Mouse (Mus musculus) spleen, embryonic (tissue): ENCODE results near the gene Eif5a2.

Experiments
- CTCF ChIA-PET: fragments of 350-600 bp; sonication (Branson Sonifier 250); formaldehyde crosslinking; loops from one replicate; lab custom pipeline; 2022; lab: Charles Lee

Eif5a2 gene

DNA sequence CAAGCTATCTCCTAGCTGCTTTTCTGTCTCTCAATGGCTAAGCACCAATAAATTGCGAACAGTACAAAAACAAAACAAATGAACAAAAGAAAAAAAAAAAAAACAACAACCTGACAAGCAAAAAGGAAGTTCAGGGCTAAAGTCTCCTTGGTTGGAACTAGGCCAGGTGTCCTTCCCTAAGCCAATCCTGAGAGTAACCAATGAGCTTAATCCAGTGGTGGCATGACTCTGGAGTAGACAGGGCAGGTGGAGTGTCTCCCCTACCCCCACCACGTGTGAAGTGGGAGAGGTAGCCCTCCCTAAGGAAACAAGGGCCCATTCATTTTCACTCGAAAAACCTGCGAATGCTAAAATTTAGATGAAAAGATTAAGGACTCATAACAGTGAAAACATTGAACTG is 30.4 kb downstream of the Eif5a2 start:
- CTCF ChIA-PET, result interaction anchor here (0.7 kb wide), 1 partner anchor 27 kb away, joined by 4 read pairs; no protein-coding TSS in a partner anchor

GRCm38 (mm10) chr3:28814361-28814760 is 33.3 kb downstream of the Eif5a2 start:
- CTCF ChIA-PET, result interaction anchor here (1.2 kb wide), 1 partner anchor 8 kb away, joined by 3 read pairs; no protein-coding TSS in a partner anchor

GRCm38 (mm10) chr3:28816010-28816540 is 35.0 kb downstream of the Eif5a2 start:
- CTCF ChIA-PET, result no interaction called here

GRCm38 (mm10) chr3:28826272-28826671 is 45.2 kb downstream of the Eif5a2 start:
- CTCF ChIA-PET, result no interaction called here

DNA sequence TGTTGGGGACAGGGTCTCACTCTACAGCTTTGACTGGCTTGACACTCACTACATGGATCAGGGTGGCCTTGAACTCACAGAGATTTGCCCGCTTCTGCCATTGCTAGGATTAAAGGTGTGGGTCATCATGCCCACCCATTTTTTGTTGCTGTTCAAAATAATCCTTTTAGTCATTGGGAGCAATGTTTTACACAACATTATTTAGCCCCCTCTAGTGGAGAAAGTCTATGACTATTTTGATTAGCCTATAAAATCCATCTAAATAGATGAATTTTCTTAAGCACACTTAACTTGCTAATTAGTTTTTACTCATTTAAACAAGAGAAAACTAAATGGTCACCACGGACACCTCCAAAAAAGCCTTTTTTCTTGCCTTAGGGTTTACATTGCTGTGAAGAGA is 46.5 kb downstream of the Eif5a2 start:
- CTCF ChIA-PET, result no interaction called here

DNA sequence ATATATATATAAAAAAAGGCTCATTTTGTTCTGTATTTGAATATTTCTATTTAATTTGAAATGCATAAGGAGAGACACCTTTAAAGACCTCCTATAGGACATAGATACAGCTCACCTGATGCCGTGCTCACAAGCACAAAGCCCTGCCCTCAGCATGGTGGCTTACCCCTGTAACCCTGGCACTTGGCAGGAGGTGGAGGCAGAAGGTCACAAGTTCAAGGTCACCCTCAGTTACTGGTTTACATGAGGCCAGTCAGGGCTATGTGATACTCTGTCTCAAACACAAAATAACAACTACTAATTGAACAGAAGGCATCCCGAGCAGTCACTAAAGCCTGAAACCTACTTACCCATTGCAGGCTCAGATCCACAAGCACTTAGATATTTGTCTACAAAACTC is 48.4 kb downstream of the Eif5a2 start:
- CTCF ChIA-PET, result no interaction called here

GRCm38 (mm10) chr3:28836796-28837371 is 55.8 kb downstream of the Eif5a2 start:
- CTCF ChIA-PET, result no interaction called here

- CTCF ChIA-PET, result no interaction called here
Measured at GRCm38 (mm10) chr3:28841886-28842649, 61.0 kb downstream of the Eif5a2 start.

- CTCF ChIA-PET, result no interaction called here
Measured at GRCm38 (mm10) chr3:28843231-28843630, 62.2 kb downstream of the Eif5a2 start.

DNA sequence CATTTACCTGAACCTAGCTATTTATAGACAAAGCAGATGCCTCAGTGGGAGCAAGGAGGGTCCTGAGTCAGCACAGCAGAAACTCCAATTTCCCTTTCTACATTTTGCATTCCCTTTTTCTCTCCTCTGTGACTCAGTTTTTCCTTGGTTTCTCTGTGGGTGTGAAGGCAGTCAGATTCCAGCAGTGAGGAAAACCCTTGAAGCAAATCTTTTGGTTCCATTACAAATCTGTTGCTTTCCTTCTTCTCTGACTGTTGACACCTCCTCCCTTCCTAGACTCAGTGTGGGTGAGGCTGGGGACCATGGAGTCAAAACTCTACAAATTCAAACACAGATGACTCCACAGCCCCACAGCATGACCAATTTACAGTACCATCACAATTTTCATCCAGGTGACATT is 66.0 kb downstream of the Eif5a2 start:
- CTCF ChIA-PET, result no interaction called here
